Mouse (Mus musculus) right cerebral cortex, adult 18-20 months (tissue): ENCODE results near the gene Plin4.
A peak's percentile ranks its signal among the peaks of the same experiment; 100 is the strongest.

ENCODE experiments used
- DNase-seq: peaks from one replicate; pipeline ENCODE4 v3.0.0; 2022; ENCODE audit warnings: mixed read lengths

The Plin4 gene

GRCm38 (mm10) chr17:56109219-56110051 is at the start of gene Plin4:
Gene Plin4 (minus strand): TSS chr17:56109803.
- DNase-seq, result no peak

GRCm38 (mm10) chr17:56153643-56154042 is 44.0 kb upstream of the Plin4 start:
- DNase-seq, result no peak

- no peak for DNase-seq
Observed at GRCm38 (mm10) chr17:56149897-56150296, 40.3 kb upstream of the Plin4 start.

- DNase-seq, result no peak
Observed at GRCm38 (mm10) chr17:56148790-56149618, 39.4 kb upstream of the Plin4 start.

GRCm38 (mm10) chr17:56148280-56148679 is 38.7 kb upstream of the Plin4 start:
- no peak for DNase-seq

GRCm38 (mm10) chr17:56147420-56147819 is 37.8 kb upstream of the Plin4 start:
- DNase-seq, result no peak

- no peak for DNase-seq
Observed at GRCm38 (mm10) chr17:56146131-56146530, 36.5 kb upstream of the Plin4 start.

GRCm38 (mm10) chr17:56144546-56144945 is 34.9 kb upstream of the Plin4 start:
- DNase-seq, result no peak

GRCm38 (mm10) chr17:56141702-56142605 is 32.4 kb upstream of the Plin4 start:
- DNase-seq, result peak; percentile 59

GRCm38 (mm10) chr17:56139858-56140595 is 30.4 kb upstream of the Plin4 start, which contains the start of gene Sema6b:
Gene Sema6b (minus strand): TSS chr17:56140343.
- peak; percentile 85 for DNase-seq

- peak; percentile 63 for DNase-seq
Observed at GRCm38 (mm10) chr17:56139355-56139754, 29.8 kb upstream of the Plin4 start.

GRCm38 (mm10) chr17:56137839-56138613 is 28.4 kb upstream of the Plin4 start:
- DNase-seq, result no peak

GRCm38 (mm10) chr17:56136558-56136957 is 27.0 kb upstream of the Plin4 start:
- DNase-seq, result no peak

- DNase-seq, result peak; percentile 54
Observed at GRCm38 (mm10) chr17:56134463-56134971, 24.9 kb upstream of the Plin4 start.

GRCm38 (mm10) chr17:56133457-56134363 is 24.1 kb upstream of the Plin4 start:
- no peak for DNase-seq

- DNase-seq, result no peak
Observed at GRCm38 (mm10) chr17:56132661-56133060, 23.1 kb upstream of the Plin4 start.

- DNase-seq, result no peak
Observed at GRCm38 (mm10) chr17:56131814-56132213, 22.2 kb upstream of the Plin4 start.

- no peak for DNase-seq
Observed at GRCm38 (mm10) chr17:56131136-56131535, 21.5 kb upstream of the Plin4 start.

GRCm38 (mm10) chr17:56128246-56128645 is 18.6 kb upstream of the Plin4 start:
- no peak for DNase-seq

GRCm38 (mm10) chr17:56126175-56126574 is 16.6 kb upstream of the Plin4 start:
- DNase-seq, result no peak
